Mouse (Mus musculus) liver, embryonic 12.5 days (tissue): ENCODE measurements around the gene Ston1. TPM values are rescaled to one million over a fixed set of nuclear protein-coding genes. Genes with fewer than 3 reads are reported as not detected.
A peak's percentile ranks its signal among the peaks of the same experiment; 100 is the strongest.

Experiments used
- ATAC-seq: fragments of 200-750 bp; cut with Nextera tagmentation; 2 replicates; pipeline ENCODE4 v1.8.0; 2017; ENCODE audit warnings: moderate number of reproducible peaks, mild to moderate bottlenecking, moderate library complexity
- H3K27ac ChIP-seq: fragments of 300-500 bp; sonication (generic); 2 replicates; pipeline ENCODE4 v1.5.1; 2016; ENCODE audit warnings: mild to moderate bottlenecking
- H3K27me3 ChIP-seq: fragments of 300-500 bp; sonication (generic); replicated peaks from 2 replicates; pipeline ENCODE4 v1.6.1; 2016; ENCODE audit warnings: mild to moderate bottlenecking, moderate library complexity
- H3K36me3 ChIP-seq: fragments of 300-500 bp; sonication (generic); 2 replicates; pipeline ENCODE4 v1.6.1; 2016; ENCODE audit warnings: mild to moderate bottlenecking, moderate library complexity
- H3K4me1 ChIP-seq: fragments of 300-500 bp; sonication (generic); 2 replicates; pipeline ENCODE4 v1.6.1; 2016
- H3K4me2 ChIP-seq: fragments of 300-500 bp; sonication (generic); 2 replicates; pipeline ENCODE4 v1.6.1; 2016; ENCODE audit warnings: mild to moderate bottlenecking, moderate library complexity
- H3K4me3 ChIP-seq: fragments of 300-500 bp; sonication (generic); 2 replicates; pipeline ENCODE4 v1.5.1; 2016; ENCODE audit warnings: mild to moderate bottlenecking, moderate library complexity
- H3K9ac ChIP-seq: fragments of 300-500 bp; sonication (generic); 2 replicates; pipeline ENCODE4 v1.6.1; 2016; ENCODE audit warnings: mild to moderate bottlenecking, moderate library complexity
- H3K9me3 ChIP-seq: fragments of 300-500 bp; sonication (generic); replicated peaks from 2 replicates; pipeline ENCODE4 v1.6.1; 2016; ENCODE audit warnings: mild to moderate bottlenecking, moderate library complexity
- WGBS: fragments of 180-500 bp; shearing (Covaris S2); methylation state at CpG from one replicate; pipeline ENCODE4 v1.1.7; 2016; ENCODE audit not compliant: insufficient replicate concordance; 5-methylcytosine and 5-hydroxymethylcytosine counted together
- polyA plus RNA-seq: library from polyadenylated mRNA; unstranded; fragments of >200 nt; fragmentation: Nextera tagmentation; extraction: Ambion mirVana; gene quantifications from 2 replicates; pipeline ENCODE4 v1.2.1, GENCODE M21; 2016

Ston1 gene
- polyA plus RNA-seq, 1 experiment from 2014 or later, result 1.4 TPM

GRCm38 (mm10) chr17:88629381-88629759 is 31.9 kb downstream of the Ston1 start:
- peaks cover 24% of the 10 kb centered on the region; the same call in 1 of the 2 replicates for H3K4me1 ChIP-seq
- H3K4me3 ChIP-seq, result no peak overlapping the region
- no peaks in the 10 kb centered on the region for H3K27me3 ChIP-seq
- WGBS, result 11% methylated on average over 4 of the region's 4 CpGs
- no peaks in the 10 kb centered on the region for H3K9me3 ChIP-seq
- H3K9ac ChIP-seq, result no peak overlapping the region
- H3K36me3 ChIP-seq, result no peaks in the 10 kb centered on the region
- no peak overlapping the region for H3K4me2 ChIP-seq
- H3K27ac ChIP-seq, result peak overlapping the region; percentile 65; the same call in 1 of the 2 replicates
- peak; percentile 30; the same call in 1 of the 2 replicates for ATAC-seq

- 53% methylated on average over 11 of the region's 11 CpGs for WGBS
- peak overlapping the region; percentile 31 for H3K4me2 ChIP-seq
- ATAC-seq, result no peak
- no peak overlapping the region for H3K9ac ChIP-seq
- H3K36me3 ChIP-seq, result no peaks in the 10 kb centered on the region
- peak overlapping the region; percentile 65 for H3K27ac ChIP-seq
- H3K4me1 ChIP-seq, result peaks cover 24% of the 10 kb centered on the region; the same call in 1 of the 2 replicates
- no peaks in the 10 kb centered on the region for H3K27me3 ChIP-seq
- H3K4me3 ChIP-seq, result no peak overlapping the region
- no peaks in the 10 kb centered on the region for H3K9me3 ChIP-seq
These were observed 32.6 kb downstream of the Ston1 start for GRCm38 (mm10) chr17:88629931-88630553.

- H3K27me3 ChIP-seq, result no peaks in the 10 kb centered on the region
- H3K9me3 ChIP-seq, result no peaks in the 10 kb centered on the region
- no peak for ATAC-seq
- WGBS, result 75% methylated on average over 3 of the region's 3 CpGs
- no peak overlapping the region for H3K9ac ChIP-seq
- no peak overlapping the region for H3K4me2 ChIP-seq
- peaks cover 3% of the 10 kb centered on the region; the same call in 1 of the 2 replicates for H3K36me3 ChIP-seq
- H3K4me1 ChIP-seq, result peaks cover 19% of the 10 kb centered on the region; the same call in 1 of the 2 replicates
- H3K27ac ChIP-seq, result no peak overlapping the region
- no peak overlapping the region for H3K4me3 ChIP-seq
These were observed 33.1 kb downstream of the Ston1 start for GRCm38 (mm10) chr17:88630554-88630948.

- Histone ChIP-seq H3K27ac (no peak overlapping the region), H3K4me2 (no peak overlapping the region), H3K9me3 (no peaks in the 10 kb centered on the region), H3K4me3 (no peak overlapping the region), H3K9ac (no peak overlapping the region), H3K4me1 (peaks cover 16% of the 10 kb centered on the region; the same call in 1 of the 2 replicates), H3K27me3 (no peaks in the 10 kb centered on the region), H3K36me3 (peaks cover 8% of the 10 kb centered on the region; the same call in 1 of the 2 replicates)
- no peak for ATAC-seq
- 66% methylated on average over 3 of the region's 3 CpGs for WGBS
These were observed 35.1 kb downstream of the Ston1 start for GRCm38 (mm10) chr17:88632631-88633030.

- 83% methylated on average over 14 of the region's 14 CpGs for WGBS
- H3K4me3 ChIP-seq, result no peak overlapping the region
These were observed 38.6 kb downstream of the Ston1 start for GRCm38 (mm10) chr17:88636076-88636475.

GRCm38 (mm10) chr17:88636587-88636986 is 39.1 kb downstream of the Ston1 start:
- Histone ChIP-seq H3K4me3 (no peak overlapping the region), H3K9me3 (no peaks in the 10 kb centered on the region), H3K9ac (no peak overlapping the region), H3K4me1 (no peaks in the 10 kb centered on the region), H3K4me2 (no peak overlapping the region), H3K36me3 (peaks cover 8% of the 10 kb centered on the region; the same call in 1 of the 2 replicates), H3K27me3 (no peaks in the 10 kb centered on the region), H3K27ac (no peak overlapping the region)
- ATAC-seq, result no peak
- 72% methylated on average over 12 of the region's 12 CpGs for WGBS

More at GRCm38 (mm10) chr17:88636076-88636475, 38.6 kb downstream of the Ston1 start:
- Histone ChIP-seq H3K36me3 (peaks cover 8% of the 10 kb centered on the region; the same call in 1 of the 2 replicates), H3K4me2 (no peak overlapping the region), H3K9ac (no peak overlapping the region), H3K4me1 (no peaks in the 10 kb centered on the region), H3K27me3 (no peaks in the 10 kb centered on the region), H3K27ac (no peak overlapping the region), H3K9me3 (no peaks in the 10 kb centered on the region)
- no peak for ATAC-seq

GRCm38 (mm10) chr17:88641012-88641411 is 43.5 kb downstream of the Ston1 start:
- Histone ChIP-seq H3K4me3 (no peak overlapping the region), H3K4me2 (no peak overlapping the region), H3K27ac (no peak overlapping the region), H3K36me3 (no peaks in the 10 kb centered on the region; the same call in 1 of the 2 replicates), H3K27me3 (no peaks in the 10 kb centered on the region), H3K9ac (no peak overlapping the region), H3K4me1 (no peaks in the 10 kb centered on the region), H3K9me3 (no peaks in the 10 kb centered on the region)
- WGBS, result 28% methylated on average over 6 of the region's 6 CpGs
- ATAC-seq, result no peak

- H3K4me2 ChIP-seq, result no peak overlapping the region
- no peaks in the 10 kb centered on the region for H3K9me3 ChIP-seq
- H3K36me3 ChIP-seq, result no peaks in the 10 kb centered on the region
- H3K4me1 ChIP-seq, result no peaks in the 10 kb centered on the region
- 70% methylated on average over 8 of the region's 8 CpGs for WGBS
- H3K27me3 ChIP-seq, result no peaks in the 10 kb centered on the region
- no peak for ATAC-seq
- H3K9ac ChIP-seq, result no peak overlapping the region
- H3K27ac ChIP-seq, result no peak overlapping the region
- no peak overlapping the region for H3K4me3 ChIP-seq
These were observed 44.4 kb downstream of the Ston1 start for GRCm38 (mm10) chr17:88641836-88642235.

- WGBS, result 72% methylated on average over 7 of the region's 7 CpGs
- Histone ChIP-seq H3K36me3 (peaks cover 7% of the 10 kb centered on the region; the same call in 1 of the 2 replicates), H3K9ac (no peak overlapping the region), H3K4me3 (no peak overlapping the region), H3K27ac (no peak overlapping the region), H3K9me3 (no peaks in the 10 kb centered on the region), H3K27me3 (no peaks in the 10 kb centered on the region), H3K4me1 (no peaks in the 10 kb centered on the region), H3K4me2 (no peak overlapping the region)
- no peak for ATAC-seq
These were observed 47.4 kb downstream of the Ston1 start for GRCm38 (mm10) chr17:88644876-88645275.

- no peaks in the 10 kb centered on the region for H3K4me1 ChIP-seq
- H3K36me3 ChIP-seq, result peaks cover 7% of the 10 kb centered on the region; the same call in 1 of the 2 replicates
- no peak overlapping the region for H3K4me3 ChIP-seq
- no peak overlapping the region for H3K4me2 ChIP-seq
- H3K27ac ChIP-seq, result no peak overlapping the region
- 74% methylated on average over 11 of the region's 11 CpGs for WGBS
- H3K9me3 ChIP-seq, result no peaks in the 10 kb centered on the region
- ATAC-seq, result no peak
- no peak overlapping the region for H3K9ac ChIP-seq
- H3K27me3 ChIP-seq, result no peaks in the 10 kb centered on the region
These were observed 47.8 kb downstream of the Ston1 start for GRCm38 (mm10) chr17:88645299-88645698.

- H3K36me3 ChIP-seq, result peaks cover 7% of the 10 kb centered on the region; the same call in 1 of the 2 replicates
- H3K4me1 ChIP-seq, result no peaks in the 10 kb centered on the region
- no peak overlapping the region for H3K27ac ChIP-seq
- no peak overlapping the region for H3K4me3 ChIP-seq
- H3K9me3 ChIP-seq, result no peaks in the 10 kb centered on the region
- H3K9ac ChIP-seq, result no peak overlapping the region
- H3K4me2 ChIP-seq, result no peak overlapping the region
- ATAC-seq, result no peak
- 72% methylated on average over 3 of the region's 3 CpGs for WGBS
- H3K27me3 ChIP-seq, result no peaks in the 10 kb centered on the region
These were observed 49.7 kb downstream of the Ston1 start for GRCm38 (mm10) chr17:88647149-88647548.

GRCm38 (mm10) chr17:88652010-88652409 is 54.5 kb downstream of the Ston1 start:
- Histone ChIP-seq H3K4me1 (no peaks in the 10 kb centered on the region), H3K27me3 (no peaks in the 10 kb centered on the region), H3K4me3 (no peak overlapping the region), H3K27ac (no peak overlapping the region), H3K4me2 (no peak overlapping the region), H3K36me3 (peaks cover 7% of the 10 kb centered on the region; the same call in 1 of the 2 replicates), H3K9ac (no peak overlapping the region), H3K9me3 (no peaks in the 10 kb centered on the region)
- 9% methylated on average over 9 of the region's 9 CpGs for WGBS
- no peak for ATAC-seq
